Mouse (Mus musculus) adrenal gland, adult 2 months (tissue): ENCODE measurements at regions not wholly inside any gene's neighbourhood (a gene's known extent, or its start where the extent isn't known, plus 50 kb on each side); places are given as distances from the start of the nearest gene placed in this dataset.
"Not testable (repeated sequence)": the region's sequence is repeated elsewhere in the genome, so short reads cannot be mapped to it uniquely, and the experiment has no call there.

Source experiments
- DNase-seq: peaks from one replicate; pipeline ENCODE4 v3.0.0; 2021

DNA sequence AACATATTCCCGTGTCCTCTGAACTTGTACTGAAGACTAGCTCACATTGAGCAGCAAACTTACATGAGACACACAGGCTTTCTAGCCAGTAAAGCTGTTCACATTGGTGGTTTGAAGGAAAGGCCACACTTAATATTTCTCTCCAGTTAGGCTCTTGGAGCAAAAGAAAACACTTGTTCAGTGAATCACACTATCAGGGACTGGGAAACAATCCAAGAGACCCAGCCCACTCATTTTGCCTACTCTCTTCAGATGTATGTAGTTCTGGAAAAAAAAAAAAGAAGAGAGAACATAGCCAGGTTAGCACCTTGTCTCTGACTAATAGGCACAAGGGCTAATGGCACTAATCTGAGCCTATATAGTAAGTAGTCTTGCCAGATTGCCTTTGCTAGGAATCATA lies 165.9 kb downstream of the Lyplal1 start:
- no peak for DNase-seq

DNA sequence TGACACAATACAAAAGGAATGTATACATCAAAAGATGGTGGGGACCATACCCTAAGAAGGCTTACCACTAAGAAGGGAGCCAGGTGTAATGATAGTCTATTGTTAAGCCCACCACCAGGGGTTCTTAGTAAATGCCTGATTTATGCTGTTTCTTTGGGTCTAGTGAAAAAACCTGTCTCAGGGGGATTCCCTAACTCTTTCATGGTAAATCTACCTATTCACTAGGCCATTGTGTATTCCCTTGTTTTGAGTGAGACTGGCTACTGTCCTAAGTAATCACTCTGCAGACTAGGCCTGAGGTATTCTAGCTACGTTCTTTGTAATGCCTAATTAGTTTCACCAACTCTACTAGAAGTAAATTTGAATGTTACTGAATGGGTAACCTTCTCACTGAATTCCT lies 161.3 kb downstream of the Lyplal1 start:
- not testable (repeated sequence) for DNase-seq

DNA sequence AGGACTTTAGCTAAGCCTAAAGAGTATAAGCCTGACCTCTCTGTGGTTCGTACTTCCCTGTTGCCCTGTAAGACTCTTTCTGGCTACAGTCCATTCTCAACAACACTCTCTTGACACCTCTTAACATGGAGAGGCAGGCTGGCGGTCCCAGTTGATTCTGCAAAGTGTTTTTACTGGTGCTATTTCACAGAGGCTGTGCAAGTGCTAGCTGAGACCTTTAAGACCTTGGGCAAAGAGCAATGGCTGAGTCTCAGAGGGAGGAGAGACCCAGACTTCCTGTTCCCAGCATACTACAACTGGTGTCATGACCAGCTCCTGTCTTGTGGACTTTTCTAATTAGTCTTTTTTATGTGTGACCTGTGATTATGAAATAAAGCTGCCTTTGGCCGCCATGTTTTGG lies 159.6 kb downstream of the Lyplal1 start:
- DNase-seq, result peak; percentile 5

DNA sequence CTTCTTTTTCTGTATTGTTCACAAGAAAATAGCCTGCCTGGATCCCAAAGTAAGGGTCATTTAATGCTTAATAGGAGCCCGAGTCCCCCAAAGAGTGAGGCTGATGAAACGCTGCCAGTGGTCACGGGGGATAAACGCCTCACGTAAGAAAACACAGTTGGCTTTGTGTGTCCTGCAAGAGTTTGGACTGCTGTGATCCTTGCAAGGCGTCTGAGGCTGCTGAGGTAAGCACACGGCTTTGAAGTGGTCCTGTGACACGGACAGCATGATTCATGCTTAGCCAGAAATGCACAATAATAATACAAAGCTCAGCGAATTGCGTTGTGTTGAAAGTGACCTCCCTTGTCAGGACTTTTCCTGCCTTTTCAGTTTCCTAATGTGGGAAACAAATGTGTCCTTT lies 158.8 kb downstream of the Lyplal1 start:
- peak; percentile 24 for DNase-seq

DNA sequence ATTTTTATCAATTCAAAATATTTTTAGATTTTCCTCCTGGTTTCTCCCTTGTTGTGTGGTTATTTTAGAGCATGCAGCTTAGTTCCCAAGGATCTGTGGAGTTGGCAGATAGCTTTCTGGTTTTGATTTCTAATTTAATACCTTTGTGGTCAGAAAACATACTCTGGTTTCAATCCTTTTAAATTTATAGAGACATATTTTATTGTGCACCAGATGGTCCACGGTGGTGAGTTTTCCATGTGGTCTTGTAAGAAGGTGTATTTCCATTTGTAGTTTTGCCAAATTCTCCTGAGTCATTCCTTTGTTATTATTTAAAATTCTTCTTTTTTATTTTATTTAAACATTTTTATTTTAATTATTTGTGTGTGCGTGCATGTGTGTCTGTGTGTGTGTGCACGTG lies 154.5 kb downstream of the Lyplal1 start:
- no peak for DNase-seq

DNA sequence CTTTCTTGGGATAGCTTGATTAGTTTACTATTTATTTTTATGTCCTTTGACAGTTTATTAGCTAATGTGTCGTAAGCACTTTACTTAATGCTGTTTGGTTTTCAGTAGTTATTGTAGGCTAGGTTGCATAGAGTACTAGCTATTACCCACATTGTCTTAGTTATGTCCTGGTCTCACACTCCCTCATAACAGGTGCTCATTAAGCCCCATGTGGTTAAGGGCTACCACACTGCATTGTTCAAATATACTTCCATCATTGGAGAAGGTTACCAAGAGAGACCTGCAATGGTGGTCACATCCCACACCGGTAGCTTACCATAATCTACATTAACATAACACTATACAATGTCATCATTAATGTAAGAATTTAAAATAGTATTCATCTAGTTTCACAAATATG lies 153.3 kb downstream of the Lyplal1 start:
- DNase-seq, result no peak

DNA sequence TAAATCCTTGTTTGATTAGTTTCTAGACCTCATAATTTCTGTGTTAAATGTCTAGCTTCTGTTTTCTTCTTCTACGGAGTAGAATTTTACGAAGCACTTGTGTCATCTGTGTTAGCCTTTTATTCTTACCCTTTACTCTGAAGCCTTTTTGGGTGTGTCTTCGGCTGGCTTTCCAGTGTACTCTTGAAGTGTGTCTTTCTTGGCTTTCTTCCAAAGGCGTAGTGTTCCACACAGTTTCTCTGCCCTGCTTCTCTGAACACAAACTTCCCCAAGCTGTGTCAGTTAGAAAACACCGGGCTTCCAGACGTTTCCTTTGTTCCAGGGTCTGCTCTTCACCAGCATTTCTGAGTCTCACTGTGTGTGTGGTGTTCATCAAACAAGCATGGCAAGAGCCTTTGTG lies 152.7 kb downstream of the Lyplal1 start:
- no peak for DNase-seq

DNA sequence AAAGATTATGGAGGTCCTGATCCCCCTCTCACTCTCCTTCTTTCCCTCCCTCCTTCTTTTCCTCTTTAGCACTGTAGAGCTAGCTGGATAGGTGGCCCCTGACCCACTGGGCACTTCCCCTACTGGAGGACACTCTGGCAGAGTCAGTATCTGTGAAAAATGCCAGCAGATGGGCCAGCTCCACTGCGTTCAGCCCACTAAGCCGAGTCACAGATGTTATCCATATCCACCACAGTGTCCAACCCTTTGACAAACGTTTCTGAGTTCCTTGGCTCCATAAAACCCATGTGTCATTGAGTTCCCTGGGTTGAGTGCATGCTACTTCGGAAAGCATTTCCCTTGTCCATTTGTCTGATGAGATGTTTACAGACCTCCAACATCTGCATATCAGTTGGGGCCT lies 149.9 kb downstream of the Lyplal1 start:
- DNase-seq, result no peak

DNA sequence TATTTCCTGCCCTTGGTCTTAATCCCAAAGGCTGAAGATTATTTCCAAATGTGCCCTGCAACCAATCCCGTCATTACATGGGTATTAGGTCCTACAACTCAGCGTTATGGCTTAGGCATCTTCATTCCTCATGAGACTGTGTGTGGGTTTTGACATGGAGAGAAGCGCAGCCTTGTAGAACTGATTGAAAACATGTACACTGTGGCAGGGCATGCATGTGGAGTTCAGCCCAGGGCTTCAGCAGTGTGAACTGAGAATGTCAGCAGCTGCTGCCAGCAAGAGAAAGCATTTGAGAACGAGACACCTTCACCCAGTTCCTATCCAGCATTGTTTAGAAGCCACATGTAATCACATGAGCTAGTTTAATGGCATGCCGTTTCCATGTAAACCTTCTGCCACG lies 149.3 kb downstream of the Lyplal1 start:
- DNase-seq, result no peak

DNA sequence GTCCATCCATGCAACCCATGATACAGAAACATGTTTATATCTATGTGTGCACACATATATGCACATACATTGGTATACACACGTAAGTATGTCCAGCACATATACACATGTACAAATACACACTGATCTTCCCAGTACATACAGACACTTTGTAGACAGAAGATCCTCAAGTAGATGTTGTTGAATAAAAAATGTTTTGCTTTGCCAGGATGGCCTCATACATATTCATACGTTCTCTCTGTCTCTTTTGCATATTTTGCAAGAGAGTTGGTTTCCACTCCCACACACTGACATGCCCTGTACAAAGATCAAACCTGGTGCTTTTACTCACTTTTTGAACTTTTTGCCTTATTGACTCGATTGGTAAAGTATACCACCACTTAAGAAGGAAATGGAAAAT lies 148.5 kb downstream of the Lyplal1 start:
- no peak for DNase-seq

DNA sequence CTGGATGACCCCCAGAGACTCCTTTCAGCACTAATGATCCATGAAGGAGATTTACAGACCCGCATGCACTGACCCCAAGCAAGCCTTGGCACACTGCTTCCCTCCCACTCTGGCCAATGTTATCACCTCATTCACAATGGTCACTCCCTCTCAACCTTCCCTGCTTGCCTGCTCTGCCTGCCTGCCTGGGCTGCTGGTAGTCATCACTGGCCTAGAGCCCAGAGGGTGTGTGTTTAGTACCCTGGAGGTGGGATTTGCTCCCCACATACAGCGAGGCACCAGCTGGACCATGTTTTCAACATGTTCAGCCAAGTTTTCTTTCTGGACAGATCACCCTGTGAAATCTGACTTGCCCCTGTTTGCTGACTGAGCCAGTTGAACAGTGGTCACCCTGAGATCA lies 147.9 kb downstream of the Lyplal1 start:
- no peak for DNase-seq

DNA sequence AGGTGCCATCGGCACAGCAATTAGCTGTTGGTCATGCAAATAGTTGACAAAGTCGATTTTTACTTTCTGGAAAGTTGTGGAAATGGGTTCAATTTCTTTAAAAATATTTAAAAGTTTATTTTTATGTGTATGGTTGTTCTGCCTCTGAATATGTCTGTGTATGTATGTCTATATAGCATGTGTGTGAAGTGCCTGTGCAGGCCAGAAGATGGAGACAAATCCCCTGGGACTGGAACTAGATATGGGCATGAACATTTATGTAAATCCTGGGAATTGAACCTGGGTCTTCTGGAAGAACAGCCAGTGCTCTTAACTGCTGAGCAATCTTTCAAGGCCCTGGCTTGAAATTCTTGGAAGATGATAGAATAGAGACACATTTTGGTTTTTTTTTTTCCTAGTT lies 140.0 kb downstream of the Lyplal1 start:
- DNase-seq, result no peak

DNA sequence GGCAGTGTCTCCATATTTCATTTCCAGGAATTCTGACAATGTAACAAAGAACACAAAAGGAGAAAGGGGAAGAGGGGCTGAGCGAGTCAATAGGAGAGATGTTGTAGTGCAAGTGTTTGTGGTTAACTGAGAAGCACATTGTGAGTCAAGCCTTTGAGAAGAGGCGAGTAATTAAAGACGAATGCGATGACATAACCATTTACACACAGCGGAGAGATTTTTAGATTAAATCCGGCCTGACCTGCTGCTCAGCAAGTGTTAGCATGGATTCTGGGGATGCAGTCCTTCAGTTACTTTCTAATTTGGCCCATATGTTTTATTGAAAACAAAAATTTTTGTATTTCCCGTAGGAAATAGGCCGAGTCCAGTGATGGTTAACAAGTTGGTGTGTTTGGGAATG lies 127.7 kb downstream of the Lyplal1 start:
- DNase-seq, result no peak

DNA sequence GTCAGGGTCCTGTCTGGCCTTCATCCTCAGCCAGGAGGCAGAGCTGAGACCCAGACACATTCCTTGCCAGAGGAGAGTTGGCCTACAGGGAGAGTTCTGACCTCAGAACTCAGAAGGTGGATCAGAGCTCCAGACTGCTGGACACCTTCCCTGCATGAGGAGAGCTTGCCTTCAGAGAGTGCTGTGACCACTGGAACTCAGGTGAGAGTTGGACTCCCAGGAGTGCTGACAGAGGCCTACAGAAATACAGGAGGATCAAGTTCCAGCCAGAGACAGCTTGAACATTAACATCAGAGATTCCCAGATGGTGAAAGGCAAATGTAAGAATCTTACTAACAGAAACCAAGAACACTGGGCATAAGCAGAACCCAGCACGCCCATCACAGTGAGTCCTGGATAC lies 117.0 kb downstream of the Lyplal1 start:
- DNase-seq, result not testable (repeated sequence)

DNA sequence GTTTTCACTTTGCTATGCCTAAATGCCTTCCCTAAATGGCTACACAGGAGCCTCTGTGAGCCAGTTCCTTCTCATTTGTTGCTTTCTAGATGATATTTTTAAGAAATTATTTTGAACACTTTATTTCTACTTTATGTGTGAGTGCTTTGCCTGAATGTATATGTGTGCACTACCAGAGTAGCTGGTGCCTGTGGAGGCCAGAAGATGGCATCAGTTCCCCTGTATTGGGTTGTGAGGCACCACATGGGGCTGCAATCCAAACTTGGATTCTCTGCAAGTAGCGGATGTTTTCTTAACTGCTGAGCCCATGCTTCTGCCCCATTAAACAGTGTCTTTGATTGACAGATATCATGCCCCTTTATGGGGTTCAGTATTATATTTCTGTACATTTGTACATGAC lies 103.7 kb downstream of the Lyplal1 start:
- no peak for DNase-seq

DNA sequence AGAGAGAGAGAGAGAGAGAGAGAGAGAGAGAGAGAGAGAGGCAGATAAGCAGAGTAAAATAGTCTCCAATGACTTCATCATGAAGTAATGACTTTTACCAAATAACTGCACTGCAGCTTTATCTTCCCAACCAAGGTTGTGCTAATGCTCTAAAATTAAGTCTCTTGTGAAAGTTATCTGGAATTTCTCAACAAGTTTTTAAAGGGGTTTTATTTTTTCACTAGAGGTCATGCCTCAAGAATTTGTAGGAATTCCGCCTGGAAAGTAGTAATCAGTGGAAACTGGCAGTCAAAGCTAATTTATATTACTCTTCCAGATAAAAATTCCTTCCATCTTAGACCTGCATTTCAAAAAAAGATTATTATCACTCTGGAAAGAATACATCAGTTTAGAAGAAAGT lies 102.9 kb downstream of the Lyplal1 start:
- no peak for DNase-seq

DNA sequence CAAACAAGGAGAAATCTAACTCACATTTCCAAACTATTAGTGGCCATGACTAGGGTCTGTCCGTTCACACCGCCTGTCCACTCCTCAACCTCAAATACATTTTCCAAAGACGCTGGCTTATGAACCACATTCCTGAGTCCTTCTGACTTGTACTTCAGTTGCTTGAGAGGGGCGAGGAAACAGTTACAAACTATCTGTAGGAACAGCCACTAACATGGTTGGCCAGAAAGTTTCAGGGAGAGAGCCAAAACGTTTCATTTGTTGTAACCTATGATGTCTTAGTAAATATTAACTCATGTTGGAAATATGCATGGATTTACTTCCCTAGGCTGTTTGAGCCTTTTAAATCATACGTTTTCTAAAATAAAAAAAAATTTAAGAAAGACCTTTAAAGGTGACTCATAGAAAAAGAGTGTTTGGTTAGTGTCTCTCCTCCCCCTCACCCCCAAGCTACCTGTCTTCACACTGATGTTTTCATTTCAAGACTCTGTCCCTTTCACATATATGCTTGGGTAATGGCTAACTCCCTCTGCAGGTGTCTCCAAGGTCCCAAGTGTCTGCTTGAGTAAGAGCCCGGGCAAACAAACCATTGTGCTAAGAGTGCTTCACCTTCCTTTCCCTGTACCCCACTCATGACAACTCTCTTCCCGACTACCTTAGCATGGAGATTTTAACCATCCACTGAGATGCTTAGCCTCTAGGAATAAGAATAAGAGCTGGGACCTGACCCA lies 101.1 kb downstream of the Lyplal1 start:
- no peak for DNase-seq

DNA sequence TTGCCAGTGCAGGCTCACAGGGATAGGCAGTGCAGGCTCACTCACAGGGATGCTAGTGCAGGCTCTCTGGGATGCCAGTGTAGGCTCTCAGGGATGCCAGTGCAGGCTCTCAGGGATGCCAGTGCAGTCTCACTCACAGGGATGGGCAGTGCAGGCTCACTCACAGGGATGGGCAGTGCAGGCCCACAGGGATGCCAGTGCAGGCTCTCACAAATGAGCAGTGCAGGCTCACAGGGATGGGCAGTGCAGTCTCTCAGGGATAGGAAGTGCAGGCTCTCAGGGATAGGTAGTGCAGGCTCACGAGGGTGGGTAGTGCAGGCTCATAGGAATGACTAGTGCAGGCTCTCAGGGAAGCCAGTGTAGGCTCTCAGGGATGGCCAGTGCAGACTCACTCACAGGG lies 99.6 kb downstream of the Lyplal1 start:
- DNase-seq, result no peak

DNA sequence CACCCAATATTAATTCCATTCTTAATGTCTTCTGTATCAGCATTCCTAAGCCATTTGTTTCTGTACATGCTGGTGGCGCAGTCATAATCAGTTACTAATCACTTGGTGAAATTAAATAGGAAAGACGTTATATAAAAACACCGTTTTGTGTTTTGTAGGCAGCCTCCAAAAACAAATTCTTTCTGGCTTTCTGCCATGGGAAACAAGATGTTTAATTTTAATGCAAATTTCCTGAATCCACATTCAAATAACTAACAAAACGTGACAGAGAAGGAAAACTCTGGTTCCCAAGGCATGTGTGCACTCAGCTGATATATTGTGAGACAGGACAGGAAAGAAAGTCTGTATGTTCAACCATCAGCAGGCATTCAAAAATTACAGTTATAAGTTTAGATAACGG lies 97.6 kb downstream of the Lyplal1 start:
- DNase-seq, result no peak

DNA sequence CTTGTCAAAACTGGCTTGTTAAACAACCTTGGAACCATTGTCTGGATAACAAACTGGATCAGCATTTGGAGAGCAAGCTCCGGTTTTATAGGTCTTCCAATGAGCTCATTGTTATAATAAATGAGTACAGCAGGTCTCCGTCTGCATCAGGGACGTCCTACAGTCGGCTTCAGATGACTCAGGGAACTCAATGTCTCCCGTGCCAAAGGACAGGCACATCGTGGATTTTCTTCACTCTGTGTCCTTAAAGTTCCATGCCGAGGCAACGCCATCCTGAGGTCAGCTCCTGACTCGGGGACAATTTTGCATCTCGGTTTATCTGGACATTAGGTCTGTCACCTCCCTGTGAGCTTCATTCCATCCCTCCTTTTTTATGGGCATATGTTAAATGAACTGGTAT lies 85.2 kb downstream of the Lyplal1 start:
- peak; percentile 51 for DNase-seq

DNA sequence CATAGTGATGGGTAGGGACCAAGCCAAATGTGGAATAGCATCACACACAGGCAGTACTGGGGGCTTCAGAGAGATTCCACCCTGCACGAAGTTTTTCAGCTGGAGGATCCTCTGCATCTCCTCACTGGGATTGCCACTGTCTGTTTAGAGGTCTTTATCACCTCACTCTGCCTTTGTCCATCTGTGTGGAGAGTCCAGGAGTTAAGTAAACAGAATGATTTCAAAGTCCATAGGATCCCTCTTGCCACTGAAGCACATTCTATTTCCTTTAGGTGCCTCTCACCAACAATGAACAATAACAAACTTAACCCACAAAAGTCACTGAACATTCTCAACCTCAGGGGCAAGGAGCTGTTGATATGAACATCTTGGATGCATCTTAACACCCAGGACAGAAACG lies 82.7 kb downstream of the Lyplal1 start:
- DNase-seq, result no peak
